Mouse (Mus musculus): Measurements from ENCODE around the gene Mapkapk2. TPM values are rescaled to one million over a fixed set of nuclear protein-coding genes. Genes with fewer than 3 reads are reported as not detected.

The Mapkapk2 gene
- polyA plus RNA-seq, 1 experiment from 2014 or later, result 34.6 TPM

GRCm38 (mm10) chr1:131022591-131023249, 74.9 kb downstream of the Mapkapk2 start:
- Histone ChIP-seq H3K36me3 (ENCODE audit: control insufficient read depth, insufficient read depth, low read length) (no peaks in the 10 kb centered on the region), H3K4me3 (ENCODE audit: low read depth, low read length) (no peak overlapping the region), H3K27me3 (ENCODE audit: control insufficient read depth, insufficient read depth, low read length) (no peaks in the 10 kb centered on the region), H3K9me3 (ENCODE audit: control insufficient read depth, low read length) (no peaks in the 10 kb centered on the region), H3K9ac (ENCODE audit: low read length) (no peak overlapping the region), H3K27ac (replicated peaks) (no peak overlapping the region), H3K4me2 (replicated peaks; ENCODE audit: low read depth) (no peak overlapping the region), H3K4me1 (replicated peaks; ENCODE audit: control insufficient read depth, insufficient read depth) (no peaks in the 10 kb centered on the region)
- ATAC-seq (ENCODE audit: low FRiP score, low TSS enrichment), result no peak
- WGBS, result 56% methylated on average over 5 of the region's 5 CpGs
- TF ChIP-seq EP300 (optimal IDR thresholded peaks at IDR 0.05), result no peak
- TF ChIP-seq CTCF (IDR thresholded peaks at IDR 0.05; ENCODE audit: low read depth), result no peak
- no peak for DNase-seq (ENCODE audit: low spot score)

GRCm38 (mm10) chr1:131021900-131022590, 75.6 kb downstream of the Mapkapk2 start:
- ATAC-seq (ENCODE audit: low FRiP score, low TSS enrichment), result no peak
- no peak for DNase-seq (ENCODE audit: low spot score)
- Histone ChIP-seq H3K9me3 (ENCODE audit: control insufficient read depth, low read length) (no peaks in the 10 kb centered on the region), H3K27ac (replicated peaks) (no peak overlapping the region), H3K36me3 (ENCODE audit: control insufficient read depth, insufficient read depth, low read length) (no peaks in the 10 kb centered on the region), H3K9ac (ENCODE audit: low read length) (no peak overlapping the region), H3K4me3 (ENCODE audit: low read depth, low read length) (no peak overlapping the region), H3K27me3 (ENCODE audit: control insufficient read depth, insufficient read depth, low read length) (no peaks in the 10 kb centered on the region), H3K4me1 (replicated peaks; ENCODE audit: control insufficient read depth, insufficient read depth) (no peaks in the 10 kb centered on the region), H3K4me2 (replicated peaks; ENCODE audit: low read depth) (no peak overlapping the region)
- TF ChIP-seq CTCF (IDR thresholded peaks at IDR 0.05; ENCODE audit: low read depth) (no peak), EP300 (optimal IDR thresholded peaks at IDR 0.05) (no peak)
- WGBS, result 69% methylated on average over 11 of the region's 11 CpGs

- H3K4me3 ChIP-seq (ENCODE audit: low read depth, low read length), result no peak overlapping the region
- H3K27me3 ChIP-seq (ENCODE audit: control insufficient read depth, insufficient read depth, low read length), result no peaks in the 10 kb centered on the region
- no peak overlapping the region for H3K4me2 ChIP-seq (replicated peaks; ENCODE audit: low read depth)
- no peaks in the 10 kb centered on the region for H3K4me1 ChIP-seq (replicated peaks; ENCODE audit: control insufficient read depth, insufficient read depth)
- no peak overlapping the region for H3K27ac ChIP-seq (replicated peaks)
- ATAC-seq (ENCODE audit: low FRiP score, low TSS enrichment) (no peak), DNase-seq (ENCODE audit: low spot score) (no peak)
- H3K9ac ChIP-seq (ENCODE audit: low read length), result no peak overlapping the region
- TF ChIP-seq CTCF (IDR thresholded peaks at IDR 0.05; ENCODE audit: low read depth), result no peak
- no peak for TF ChIP-seq EP300 (optimal IDR thresholded peaks at IDR 0.05)
- 74% methylated on average over 9 of the region's 9 CpGs for WGBS
- H3K9me3 ChIP-seq (ENCODE audit: control insufficient read depth, low read length), result no peaks in the 10 kb centered on the region
- no peaks in the 10 kb centered on the region for H3K36me3 ChIP-seq (ENCODE audit: control insufficient read depth, insufficient read depth, low read length)
Observed at GRCm38 (mm10) chr1:131021438-131021837, 76.2 kb downstream of the Mapkapk2 start.

- Histone ChIP-seq H3K4me1 (replicated peaks; ENCODE audit: control insufficient read depth, insufficient read depth) (no peaks in the 10 kb centered on the region), H3K4me3 (ENCODE audit: low read depth, low read length) (no peak overlapping the region), H3K4me2 (replicated peaks; ENCODE audit: low read depth) (no peak overlapping the region), H3K9ac (ENCODE audit: low read length) (no peak overlapping the region), H3K9me3 (ENCODE audit: control insufficient read depth, low read length) (no peaks in the 10 kb centered on the region), H3K36me3 (ENCODE audit: control insufficient read depth, insufficient read depth, low read length) (no peaks in the 10 kb centered on the region), H3K27me3 (ENCODE audit: control insufficient read depth, insufficient read depth, low read length) (no peaks in the 10 kb centered on the region), H3K27ac (replicated peaks) (no peak overlapping the region)
- whole genome bisulfite sequencing, result 55% methylated on average over 12 of the region's 12 CpGs
- no peak for DNase-seq (ENCODE audit: low spot score)
- no peak for TF ChIP-seq EP300 (optimal IDR thresholded peaks at IDR 0.05)
- no peak for TF ChIP-seq CTCF (IDR thresholded peaks at IDR 0.05; ENCODE audit: low read depth)
- ATAC-seq (ENCODE audit: low FRiP score, low TSS enrichment), result no peak
Observed at GRCm38 (mm10) chr1:131020425-131021310, 77.0 kb downstream of the Mapkapk2 start.

GRCm38 (mm10) chr1:131019492-131020098, 78.0 kb downstream of the Mapkapk2 start, which contains the start of gene Il10:
Gene Il10, plus strand, starts transcription at chr1:131019845.
- 64% methylated on average over 8 of the region's 8 CpGs for WGBS
- Histone ChIP-seq H3K27me3 (ENCODE audit: control insufficient read depth, insufficient read depth, low read length) (no peaks in the 10 kb centered on the region), H3K4me1 (replicated peaks; ENCODE audit: control insufficient read depth, insufficient read depth) (no peaks in the 10 kb centered on the region), H3K9me3 (ENCODE audit: control insufficient read depth, low read length) (no peaks in the 10 kb centered on the region), H3K27ac (replicated peaks) (no peak within 1 kb of the TSS), H3K4me3 (ENCODE audit: low read depth, low read length) (no peak within 1 kb of the TSS), H3K9ac (ENCODE audit: low read length) (no peak within 1 kb of the TSS), H3K4me2 (replicated peaks; ENCODE audit: low read depth) (no peak within 1 kb of the TSS), H3K36me3 (ENCODE audit: control insufficient read depth, insufficient read depth, low read length) (no peaks in the 10 kb centered on the region)
- no peak for TF ChIP-seq EP300 (optimal IDR thresholded peaks at IDR 0.05)
- TF ChIP-seq CTCF (IDR thresholded peaks at IDR 0.05; ENCODE audit: low read depth), result no peak
- ATAC-seq (ENCODE audit: low FRiP score, low TSS enrichment), result no peak
- DNase-seq (ENCODE audit: low spot score), result no peak
